Mouse (Mus musculus) G1E-ER4 (cell line): ENCODE data around the gene Klhl23. TPM values are rescaled to one million over a fixed set of nuclear protein-coding genes. Genes with fewer than 3 reads are reported as not detected.

Experiments used
- GATA1 ChIP-seq: IDR thresholded peaks from one replicate; pipeline ENCODE4 v1.8.0; 2012; ENCODE audit warnings: low read length, inconsistent platforms
- polyA plus RNA-seq: library from polyadenylated mRNA; stranded (reverse); fragments of >175 nt; gene quantifications from 2 replicates; pipeline ENCODE4 v1.2.3, GENCODE M21; 2012

Klhl23 gene
- polyA plus RNA-seq, 1 experiment = 4.0 TPM

DNA sequence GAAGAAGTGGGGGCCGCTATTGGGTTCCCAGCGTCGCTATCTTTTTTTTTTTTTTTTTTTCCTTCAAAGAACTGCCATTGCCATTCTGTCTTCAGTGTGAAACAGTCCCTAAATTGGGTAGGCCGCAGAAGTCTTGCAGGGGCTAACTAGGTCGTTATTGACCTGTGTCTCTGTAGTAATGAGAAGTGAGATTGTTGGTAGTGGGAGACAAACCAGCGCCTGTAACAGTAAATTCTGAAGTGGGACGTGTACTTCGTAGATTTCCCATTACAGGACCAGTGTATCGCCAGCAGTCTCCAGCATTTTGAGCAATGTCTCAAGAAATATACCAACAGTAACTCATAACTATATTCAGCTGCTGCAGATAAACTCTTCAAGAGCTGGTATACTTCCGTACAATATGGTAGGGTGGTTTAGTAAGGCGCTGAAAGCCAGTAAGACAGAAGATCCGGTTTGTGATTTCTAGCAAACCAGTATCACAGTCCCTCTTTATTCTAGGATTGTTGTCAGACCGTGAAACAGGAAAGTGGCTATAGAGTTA lies 40.4 kb downstream of the Klhl23 start:
- TF ChIP-seq GATA1 = no peak

DNA sequence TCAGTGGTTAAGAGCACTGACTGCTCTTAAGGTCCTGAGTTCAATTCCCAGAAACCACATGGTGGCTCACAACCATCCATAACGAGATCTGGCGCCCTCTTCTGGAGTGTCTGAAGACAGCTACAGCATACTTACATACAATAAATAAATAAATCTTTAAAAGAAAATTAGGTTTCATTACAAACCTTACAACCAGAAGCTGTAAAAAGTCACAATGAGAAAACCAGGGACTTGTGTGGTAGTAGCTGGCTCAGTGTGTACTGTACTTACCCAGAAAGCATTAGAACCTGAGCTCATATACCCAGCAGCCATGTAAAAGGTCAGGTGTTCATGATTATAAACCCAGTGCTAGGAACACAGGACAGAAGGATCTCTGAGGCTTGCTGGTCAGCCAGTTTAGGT lies 62.2 kb downstream of the Klhl23 start:
- TF ChIP-seq GATA1 = no peak

DNA sequence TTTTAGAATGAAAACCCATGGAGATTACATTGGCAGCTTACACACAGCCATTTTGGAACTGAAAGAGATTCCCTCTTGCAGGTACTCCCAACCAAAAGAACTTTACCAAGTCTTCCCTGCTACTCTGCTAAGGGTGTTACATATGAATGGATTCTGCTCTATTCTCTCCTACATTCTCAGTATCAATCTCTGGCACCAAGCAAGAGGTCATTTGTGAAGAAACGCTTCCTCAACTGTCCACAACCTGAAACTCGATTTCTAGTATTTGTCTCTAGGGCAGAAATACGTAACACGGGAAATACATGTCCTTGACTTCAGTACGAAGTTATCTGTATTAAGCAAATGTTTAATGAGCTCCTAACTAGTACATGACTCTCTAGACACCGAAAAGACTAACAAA lies 62.8 kb downstream of the Klhl23 start:
- no peak for TF ChIP-seq GATA1

DNA sequence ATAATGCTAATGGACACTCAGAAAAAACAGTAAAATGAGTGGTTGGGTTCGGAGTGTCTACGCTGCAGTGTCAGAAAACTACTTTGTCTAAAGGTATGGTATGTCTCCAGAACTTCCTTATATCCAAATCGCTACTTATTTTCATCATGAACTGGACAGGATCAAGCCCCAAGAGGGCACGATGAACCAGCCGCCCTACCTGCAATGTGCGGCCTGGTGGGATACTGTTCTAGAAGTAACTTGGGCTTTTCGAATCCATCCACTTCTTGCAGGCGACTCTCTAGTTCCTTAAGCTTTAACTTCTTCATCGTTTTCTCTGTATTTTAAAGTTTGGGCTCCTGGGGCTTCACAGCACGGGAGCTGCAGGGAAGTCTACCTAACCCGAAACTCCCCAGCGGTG lies 63.3 kb downstream of the Klhl23 start:
- TF ChIP-seq GATA1 = no peak

DNA sequence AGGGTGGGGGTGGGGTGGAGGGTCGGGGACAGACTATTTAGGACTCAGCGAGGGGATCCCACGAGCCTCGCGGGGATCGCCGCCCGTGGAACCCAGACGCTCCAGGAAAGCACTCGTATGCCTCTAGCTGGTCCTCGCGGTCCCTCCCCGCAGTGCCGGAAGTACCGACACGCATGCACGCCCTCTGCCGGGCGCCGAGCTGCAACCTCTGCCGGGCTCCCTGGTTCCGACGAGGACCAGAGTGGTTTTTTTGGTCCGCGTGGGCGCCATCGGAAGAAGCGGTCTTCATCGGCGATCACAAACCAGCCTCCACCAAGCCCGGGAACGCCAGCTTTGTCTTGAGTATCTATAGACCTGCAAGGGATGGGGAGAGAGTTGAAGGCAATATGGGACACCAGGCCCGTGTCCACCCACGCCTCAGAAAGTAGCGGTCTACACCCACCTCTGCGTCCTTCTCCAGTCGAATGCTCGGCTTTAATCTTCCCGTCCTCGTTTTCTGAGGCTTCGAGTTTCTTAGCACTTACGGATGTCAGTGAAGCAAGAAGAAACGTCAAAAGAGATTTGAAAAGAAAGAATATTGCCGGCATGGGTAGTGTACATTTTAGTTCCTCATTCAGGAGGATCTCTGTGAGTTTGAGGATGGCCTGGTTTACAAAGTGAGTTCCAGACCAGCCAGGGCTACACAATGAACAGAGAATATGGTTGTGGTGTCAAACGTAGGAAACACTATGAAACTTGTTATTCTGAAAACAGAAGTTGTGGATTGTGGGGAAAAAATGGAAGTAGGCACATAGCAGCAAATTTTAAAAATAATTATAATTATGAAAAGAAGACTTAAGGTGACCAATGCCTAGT lies 63.9 kb downstream of the Klhl23 start, which contains the start of gene Mettl5:
TSS of gene Mettl5 (minus strand) at position 165 of the 855 bp plus-strand sequence.
- TF ChIP-seq GATA1 = no peak

Other genes starting within 250 kb of the Klhl23 start
- not detected in 2 replicates for gene Lrp2, start 235.9 kb upstream of the Klhl23 start, polyA plus RNA-seq
- gene Bbs5, start 174.8 kb upstream of the Klhl23 start, polyA plus RNA-seq = not detected in 2 replicates
- not detected in 2 replicates for gene Klhl41, start 151.8 kb upstream of the Klhl23 start, polyA plus RNA-seq
- 1.1 and 1.2 TPM in 2 replicates for gene Fastkd1, start 108.4 kb upstream of the Klhl23 start, polyA plus RNA-seq
- 18.8 and 33.1 TPM in 2 replicates for gene Ppig, start 99.4 kb upstream of the Klhl23 start, polyA plus RNA-seq
- gene Ccdc173, start 32.4 kb upstream of the Klhl23 start, polyA plus RNA-seq = 0.06 TPM in 1 of 2 replicates, not detected in the other
- 35.7 and 51.4 TPM in 2 replicates for gene Phospho2, start 32.3 kb upstream of the Klhl23 start, polyA plus RNA-seq
- 7.7 and 15.0 TPM in 2 replicates for gene Ssb, start 39.6 kb downstream of the Klhl23 start, polyA plus RNA-seq
- gene Mettl5, start 63.7 kb downstream of the Klhl23 start, polyA plus RNA-seq = 79.3 and 94.9 TPM in 2 replicates
- 16.2 and 23.0 TPM in 2 replicates for gene Ubr3, start 75.3 kb downstream of the Klhl23 start, polyA plus RNA-seq
- not detected in 2 replicates for gene Myo3b, start 217.2 kb downstream of the Klhl23 start, polyA plus RNA-seq